Mouse (Mus musculus): Measurements from ENCODE around the gene 4933417A18Rik.

DNA sequence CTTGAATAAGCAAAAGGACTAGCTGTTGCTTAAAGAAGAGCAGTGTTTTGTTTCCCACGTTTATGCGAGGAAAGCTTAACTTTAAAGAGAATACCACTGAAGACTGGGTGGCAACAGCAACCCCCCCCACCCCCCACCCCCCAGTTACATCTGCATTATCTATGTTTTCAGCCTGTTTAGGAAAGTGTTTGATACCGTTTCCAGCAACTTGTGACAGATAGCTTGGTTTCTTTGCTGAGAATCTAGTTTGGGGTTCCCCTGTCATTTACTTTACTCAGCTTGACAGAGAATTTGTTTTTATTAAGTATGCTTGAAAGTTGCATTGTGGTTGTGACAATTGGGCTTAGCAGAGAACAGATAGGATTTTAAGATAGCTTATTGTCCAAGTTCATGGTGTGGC, 47.7 kb upstream of the 4933417A18Rik start:
- TF ChIP-seq CTCF (IDR thresholded peaks at IDR 0.05; ENCODE audit: insufficient read depth, low read length) = no peak
- TF ChIP-seq POLR2A (IDR thresholded peaks at IDR 0.05; ENCODE audit: borderline replicate concordance, extremely low read depth, low read depth, low read length) = no peak

Data from lung, adult 2 months (tissue).